Comparison of ENCODE assay signal across 14 mouse cellular contexts in the genomic region with DNA sequence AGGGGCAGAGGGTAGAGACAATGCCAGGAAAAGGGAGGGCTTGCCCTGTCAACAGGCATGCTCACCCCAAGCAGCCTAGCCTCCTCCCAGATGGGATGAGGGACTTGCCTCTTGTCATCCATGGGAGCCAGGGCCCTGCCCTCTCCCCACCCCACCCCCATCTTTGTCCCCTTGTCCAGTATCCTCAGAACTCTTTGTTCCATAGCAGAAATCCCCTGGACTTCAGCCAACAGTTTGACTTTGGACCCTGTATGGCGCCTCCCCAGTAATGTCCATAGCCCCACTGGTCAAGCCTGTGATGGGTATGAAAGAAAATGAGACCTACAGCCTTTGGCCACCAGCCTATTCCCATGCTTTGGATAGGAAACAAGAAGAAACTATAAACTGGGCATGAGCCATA. TPM values are rescaled to one million over a fixed set of nuclear protein-coding genes. Genes with fewer than 3 reads are reported as not detected.
DNase-seq lines count a peak whose midpoint lies in the region; ATAC-seq and TF ChIP-seq lines count a peak whose summit lies in the region.
"Had no signal": no experiment of that assay in that cellular context is flagged by ENCODE, and none has a peak within 500 bp of the region (broad histone marks: within the 10 kb centered on the region; RNA-seq: fewer than 3 reads in every experiment).

No protein-coding gene starts in this region.

- no peak overlapping the region for H3K9ac ChIP-seq in heart, embryonic 12.5 days
- H3K9ac ChIP-seq: stomach, embryonic 15.5 days had no signal

- H3K36me3 ChIP-seq in heart, embryonic 10.5 days: peaks cover 49% of the 10 kb centered on the region
- peaks cover 45% of the 10 kb centered on the region for H3K36me3 ChIP-seq in heart, embryonic 12.5 days
- H3K36me3 ChIP-seq in testis, adult 2 months (ENCODE audit: control insufficient read depth, insufficient read depth, low read length): no peaks in the 10 kb centered on the region

- ATAC-seq in heart, embryonic 12.5 days (ENCODE audit: insufficient number of reproducible peaks, low FRiP score): no peak
- ATAC-seq: inflammation-experienced regulatory T-cells, adult 6 months had no signal

- 0 out of 2 replicates have a peak, but pooled peaks cover 3% of the 10 kb centered on the region for H3K27me3 ChIP-seq in heart, embryonic 10.5 days (ENCODE audit: insufficient read depth, poor library complexity, severe bottlenecking)
- H3K27me3 ChIP-seq in heart, embryonic 12.5 days (replicated peaks): no peaks in the 10 kb centered on the region
- no peaks in the 10 kb centered on the region for H3K27me3 ChIP-seq in testis, adult 2 months (ENCODE audit: control insufficient read depth, insufficient read depth, low read length)
- H3K27me3 ChIP-seq: stomach, embryonic 15.5 days had no signal

- 83% methylated on average over 1 of the region's 1 CpGs for WGBS in heart, embryonic 10.5 days
- WGBS in heart, embryonic 12.5 days: 86% methylated on average over 1 of the region's 1 CpGs

- peak; percentile 69 for DNase-seq in heart, embryonic 10.5 days (ENCODE audit: low spot score)
- DNase-seq in kidney, postnatal 14 days: peak; percentile 69
- DNase-seq in kidney, adult 18-20 months: no peak
- no peak for DNase-seq in testis, postnatal 10 days (ENCODE audit: low spot score)
- no peak for DNase-seq in urinary bladder, adult 18-20 months (ENCODE audit: low spot score in 2 of 2)
- DNase-seq in spleen, postnatal 36 days (ENCODE audit: low spot score in 2 of 2): no peak
- DNase-seq: cerebellum, adult 9-10 months; thymus, postnatal 4 days had no signal

- H3K27ac ChIP-seq in heart, embryonic 10.5 days: peak overlapping the region; percentile 82; the same call in 1 of the 2 replicates
- no peak overlapping the region for H3K27ac ChIP-seq in heart, embryonic 12.5 days (ENCODE audit: poor library complexity, severe bottlenecking)
- H3K27ac ChIP-seq in testis, adult 2 months (ENCODE audit: control insufficient read depth, insufficient read depth, low read depth, low read length): peak overlapping the region; percentile 3; the same call in 1 of the 2 replicates
- H3K27ac ChIP-seq: stomach, embryonic 15.5 days had no signal

- no peak for TF ChIP-seq POLR2A in testis, adult 2 months (IDR thresholded peaks at IDR 0.05; ENCODE audit: control insufficient read depth, low read depth, low read length)

- H3K4me3 ChIP-seq in heart, embryonic 10.5 days: no peak overlapping the region
- H3K4me3 ChIP-seq in heart, embryonic 12.5 days: no peak overlapping the region
- H3K4me3 ChIP-seq in testis, adult 2 months (ENCODE audit: control insufficient read depth, low read depth, low read length): no peak overlapping the region
- H3K4me3 ChIP-seq: myocyte; stomach, embryonic 15.5 days had no signal

- TF ChIP-seq CTCF in testis, adult 2 months (IDR thresholded peaks at IDR 0.05; ENCODE audit: control insufficient read depth, insufficient read depth, insufficient replicate concordance, low read depth, low read length): no peak

- H3K4me2 ChIP-seq in heart, embryonic 12.5 days: no peak overlapping the region
- H3K4me2 ChIP-seq: heart, embryonic 11.5 days; stomach, embryonic 15.5 days had no signal

- H3K4me1 ChIP-seq in heart, embryonic 10.5 days: peaks cover 51% of the 10 kb centered on the region
- H3K4me1 ChIP-seq in heart, embryonic 12.5 days (replicated peaks): peaks cover 49% of the 10 kb centered on the region
- H3K4me1 ChIP-seq in testis, adult 2 months (ENCODE audit: control insufficient read depth, insufficient read depth, low read length): peaks cover 30% of the 10 kb centered on the region

- H3K9me3 ChIP-seq in heart, embryonic 10.5 days: no peaks in the 10 kb centered on the region
- H3K9me3 ChIP-seq in heart, embryonic 12.5 days (replicated peaks): no peaks in the 10 kb centered on the region
- H3K9me3 ChIP-seq: stomach, embryonic 15.5 days had no signal

RNA-seq across cellular contexts. Expression of a gene that starts 16.6 kb away (rescaled TPM):
- 10.4 and 11.3 TPM in 2 replicates for polyA plus RNA-seq in heart, embryonic 10.5 days (2016; fragmentation: Nextera tagmentation; extraction: Ambion mirVana)
- polyA plus RNA-seq in heart, embryonic 12.5 days (2016; fragmentation: Nextera tagmentation; extraction: Ambion mirVana): 12.7 and 12.8 TPM in 2 replicates
- polyA plus RNA-seq in testis, adult 2 months (2012; rRNA removed): 2.8 and 3.5 TPM in 2 replicates

RNA-seq across cellular contexts. Expression of a gene that starts 47.3 kb away (rescaled TPM):
- 62.2 and 71.8 TPM in 2 replicates for polyA plus RNA-seq in heart, embryonic 10.5 days (2016; fragmentation: Nextera tagmentation; extraction: Ambion mirVana)
- polyA plus RNA-seq in heart, embryonic 12.5 days (2016; fragmentation: Nextera tagmentation; extraction: Ambion mirVana): 69.3 and 74.0 TPM in 2 replicates
- polyA plus RNA-seq in testis, adult 2 months (2012; rRNA removed): 35.7 and 48.2 TPM in 2 replicates

Comparison
In these comparisons a context has a peak if more than half of its experiments do, and no peak if none do; other contexts are left out.
1. DNase-seq: peak in heart, embryonic 10.5 days (single experiment) and kidney, postnatal 14 days (single experiment); none in kidney, adult 18-20 months (single experiment), testis, postnatal 10 days (single experiment), urinary bladder, adult 18-20 months (0 of 2) and spleen, postnatal 36 days (0 of 2).